Mouse (Mus musculus) myocyte (in vitro differentiated cells): Measurements from ENCODE around the gene Anks3. TPM values are rescaled to one million over a fixed set of nuclear protein-coding genes. Genes with fewer than 3 reads are reported as not detected.

Source experiments
- H3K27me3 ChIP-seq: one replicate; pipeline ENCODE4 v1.6.1; 2011; ENCODE audit not compliant: control insufficient read depth, insufficient read depth, insufficient read length
- H3K36me3 ChIP-seq: one replicate; pipeline ENCODE4 v1.6.1; 2011; ENCODE audit not compliant: control insufficient read depth, insufficient read depth
- H3K4me2 ChIP-seq: one replicate; pipeline ENCODE4 v1.6.1; 2011; ENCODE audit warnings: low read depth, control low read depth
- H3K4me3 ChIP-seq: one replicate; pipeline ENCODE4 v1.5.1; 2011; ENCODE audit warnings: mild to moderate bottlenecking, control low read depth, moderate library complexity
- H3K79me2 ChIP-seq: one replicate; pipeline ENCODE4 v1.6.1; 2011; ENCODE audit not compliant: control insufficient read depth, insufficient read depth
- H3ac ChIP-seq: one replicate; pipeline ENCODE4 v1.6.1; 2011; ENCODE audit not compliant: control insufficient read depth, insufficient read length
- CEBPB ChIP-seq: IDR thresholded peaks from 2 replicates; pipeline ENCODE4 v1.6.1; 2011; ENCODE audit warnings: mild to moderate bottlenecking, moderate library complexity; ENCODE audit not compliant: poor library complexity, insufficient read depth, severe bottlenecking
- E2F4 ChIP-seq: IDR thresholded peaks from one replicate; pipeline ENCODE4 v1.6.1; 2011; ENCODE audit warnings: mild to moderate bottlenecking, control low read depth, moderate library complexity; ENCODE audit not compliant: insufficient read depth
- MAX ChIP-seq: IDR thresholded peaks from one replicate; pipeline ENCODE4 v1.6.1; 2011; ENCODE audit warnings: low read depth, mild to moderate bottlenecking, control low read depth
- MYOD1 ChIP-seq, 3 experiments: IDR thresholded peaks; one replicate each; pipeline ENCODE4 v1.6.1; 2011; ENCODE audit warnings: control low read depth in 2 of 3, low read depth in 2 of 3, mild to moderate bottlenecking in 2 of 3, moderate library complexity in 1 of 3; ENCODE audit not compliant: insufficient read length in 2 of 3, control insufficient read depth in 1 of 3
- MYOG ChIP-seq, 3 experiments: IDR thresholded peaks; one replicate each; pipeline ENCODE4 v1.6.1; 2011; ENCODE audit warnings: control low read depth in 2 of 3, low read depth in 2 of 3, mild to moderate bottlenecking in 2 of 3; ENCODE audit not compliant: insufficient read length in 2 of 3, control insufficient read depth in 1 of 3, insufficient read depth in 1 of 3
- POLR2A ChIP-seq: IDR thresholded peaks from one replicate; pipeline ENCODE4 v1.6.1; 2011; ENCODE audit warnings: low read depth, mild to moderate bottlenecking, control low read depth, moderate library complexity; ENCODE audit not compliant: insufficient read length
- POLR2AphosphoS2 ChIP-seq: IDR thresholded peaks from one replicate; pipeline ENCODE4 v1.6.1; 2011; ENCODE audit warnings: low read depth, control low read depth; ENCODE audit not compliant: insufficient read length
- REST ChIP-seq: IDR thresholded peaks from one replicate; pipeline ENCODE4 v1.6.1; 2011; ENCODE audit warnings: mild to moderate bottlenecking, control low read depth, moderate library complexity; ENCODE audit not compliant: insufficient read depth, insufficient read length
- SRF ChIP-seq: IDR thresholded peaks from one replicate; pipeline ENCODE4 v1.6.1; 2011; ENCODE audit warnings: low read depth; ENCODE audit not compliant: control insufficient read depth, insufficient read length
- TCF12 ChIP-seq: IDR thresholded peaks from one replicate; pipeline ENCODE4 v1.6.1; 2011; ENCODE audit warnings: mild to moderate bottlenecking, control low read depth; ENCODE audit not compliant: poor library complexity, insufficient read depth, severe bottlenecking
- TCF3 ChIP-seq: IDR thresholded peaks from one replicate; pipeline ENCODE4 v1.6.1; 2011; ENCODE audit warnings: low read depth, control low read depth; ENCODE audit not compliant: insufficient read length
- USF1 ChIP-seq: IDR thresholded peaks from one replicate; pipeline ENCODE4 v1.6.1; 2011; ENCODE audit warnings: low read depth, mild to moderate bottlenecking, control low read depth, moderate library complexity
- polyA plus RNA-seq: library from polyadenylated mRNA; unstranded; fragments of >200 nt; fragmentation: generic; extraction: Trizol; gene quantifications from one replicate; pipeline ENCODE4 v1.2.1, GENCODE M21; 2012; ENCODE audit warnings: missing spikeins

Anks3 gene
- polyA plus RNA-seq, 1 experiment: 25.2 TPM

DNA sequence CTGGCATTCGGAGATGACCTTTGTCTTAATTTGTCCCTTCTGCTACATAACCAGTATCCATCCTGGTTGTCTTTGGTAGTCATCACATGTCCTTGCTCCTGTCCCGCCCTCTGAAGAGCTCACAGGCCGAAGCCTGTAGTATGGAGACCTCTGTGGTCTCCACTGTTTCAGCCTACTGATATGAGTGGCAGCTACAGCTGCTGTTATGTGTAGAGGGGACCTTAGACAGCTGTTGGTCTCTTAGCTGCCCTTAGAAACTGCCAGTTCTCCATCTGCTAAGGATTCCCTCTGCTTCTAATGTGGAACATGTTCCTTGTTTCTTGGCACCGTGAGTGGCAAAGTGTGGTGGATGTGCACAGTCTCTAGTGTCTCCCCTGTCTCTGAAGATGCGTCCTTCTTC, 40.0 kb downstream of the Anks3 start:
- no peaks in the 10 kb centered on the region for H3K27me3 ChIP-seq
- H3K79me2 ChIP-seq: no peaks in the 10 kb centered on the region
- H3K4me3 ChIP-seq: no peak overlapping the region
- H3K36me3 ChIP-seq: peaks cover 13% of the 10 kb centered on the region
- no peak overlapping the region for H3K4me2 ChIP-seq
- TF ChIP-seq E2F4 (no peak), REST (no peak), TCF12 (peak; percentile 34), POLR2AphosphoS2 (no peak), POLR2A (no peak), MYOD1 (IDR thresholded peaks at IDR 0.05; ENCODE audit: control insufficient read depth in 1 of 3, insufficient read length in 2 of 3, low read depth in 2 of 3) (peak; percentile 95 to 98 (median 97)), MYOG (IDR thresholded peaks at IDR 0.05; ENCODE audit: control insufficient read depth in 1 of 3, insufficient read depth in 1 of 3, insufficient read length in 2 of 3, low read depth in 2 of 3) (peak in 2 of 3 experiments; percentile 65 to 91), CEBPB (no peak), SRF (no peak), TCF3 (peak; percentile 62), MAX (no peak), USF1 (no peak)
- H3ac ChIP-seq: no peak overlapping the region

DNA sequence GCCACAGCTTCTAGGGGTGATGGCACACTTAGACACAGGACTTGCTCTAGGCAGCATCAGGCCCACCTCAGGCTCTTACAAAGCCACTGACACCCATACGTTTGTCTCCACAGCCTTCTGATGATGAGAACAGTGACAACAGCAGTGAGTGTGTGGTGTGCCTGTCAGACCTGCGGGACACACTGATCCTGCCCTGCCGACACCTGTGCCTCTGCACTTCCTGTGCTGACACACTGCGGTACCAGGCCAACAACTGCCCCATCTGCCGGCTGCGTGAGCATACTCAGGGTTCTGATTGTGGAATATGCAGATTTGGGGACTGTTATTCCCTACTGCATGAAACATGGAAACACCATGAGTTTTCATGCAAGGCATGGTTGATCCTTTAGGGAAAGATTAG, 41.5 kb downstream of the Anks3 start:
- H3ac ChIP-seq: no peak overlapping the region
- no peak overlapping the region for H3K4me2 ChIP-seq
- peaks cover 15% of the 10 kb centered on the region for H3K36me3 ChIP-seq
- TF ChIP-seq MYOD1 (IDR thresholded peaks at IDR 0.05; ENCODE audit: control insufficient read depth in 1 of 3, insufficient read length in 2 of 3, low read depth in 2 of 3): no peak
- TF ChIP-seq TCF3: no peak
- no peak for TF ChIP-seq POLR2AphosphoS2
- TF ChIP-seq SRF: no peak
- no peak for TF ChIP-seq CEBPB
- no peak for TF ChIP-seq REST
- TF ChIP-seq MYOG (IDR thresholded peaks at IDR 0.05; ENCODE audit: control insufficient read depth in 1 of 3, insufficient read depth in 1 of 3, insufficient read length in 2 of 3, low read depth in 2 of 3): no peak
- TF ChIP-seq E2F4: no peak
- no peak overlapping the region for H3K4me3 ChIP-seq
- no peaks in the 10 kb centered on the region for H3K27me3 ChIP-seq
- H3K79me2 ChIP-seq: no peaks in the 10 kb centered on the region

DNA sequence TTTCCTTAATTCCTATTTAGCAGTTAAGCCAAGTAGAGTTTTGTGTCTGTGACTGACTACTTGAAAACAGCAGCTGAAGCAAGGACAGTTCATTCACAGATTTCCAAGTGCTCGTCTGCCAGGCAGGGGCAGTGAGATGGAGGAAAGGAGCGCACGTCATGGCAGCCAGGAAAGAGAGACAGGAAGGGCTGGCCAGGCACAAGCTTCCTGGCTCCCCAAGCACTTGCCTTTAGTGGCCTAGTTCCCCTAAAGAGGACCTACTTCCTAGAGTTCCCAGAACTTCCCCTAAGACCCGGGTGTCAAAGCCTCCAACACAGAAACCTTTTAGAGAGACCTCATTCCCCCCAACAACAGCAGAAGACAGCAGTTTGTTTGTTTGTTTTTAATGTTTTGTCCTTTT, 43.4 kb downstream of the Anks3 start:
- Histone ChIP-seq H3K36me3 (peaks cover 15% of the 10 kb centered on the region), H3K79me2 (no peaks in the 10 kb centered on the region), H3K27me3 (no peaks in the 10 kb centered on the region), H3K4me3 (no peak overlapping the region), H3ac (no peak overlapping the region), H3K4me2 (no peak overlapping the region)
- no peak for TF ChIP-seq TCF12
- TF ChIP-seq REST: no peak
- TF ChIP-seq POLR2A: no peak
- TF ChIP-seq MYOG (IDR thresholded peaks at IDR 0.05; ENCODE audit: control insufficient read depth in 1 of 3, insufficient read depth in 1 of 3, insufficient read length in 2 of 3, low read depth in 2 of 3): no peak
- no peak for TF ChIP-seq E2F4
- no peak for TF ChIP-seq MAX
- no peak for TF ChIP-seq CEBPB
- TF ChIP-seq SRF: no peak
- TF ChIP-seq MYOD1 (IDR thresholded peaks at IDR 0.05; ENCODE audit: control insufficient read depth in 1 of 3, insufficient read length in 2 of 3, low read depth in 2 of 3): no peak
- no peak for TF ChIP-seq POLR2AphosphoS2
- no peak for TF ChIP-seq USF1
- TF ChIP-seq TCF3: no peak

DNA sequence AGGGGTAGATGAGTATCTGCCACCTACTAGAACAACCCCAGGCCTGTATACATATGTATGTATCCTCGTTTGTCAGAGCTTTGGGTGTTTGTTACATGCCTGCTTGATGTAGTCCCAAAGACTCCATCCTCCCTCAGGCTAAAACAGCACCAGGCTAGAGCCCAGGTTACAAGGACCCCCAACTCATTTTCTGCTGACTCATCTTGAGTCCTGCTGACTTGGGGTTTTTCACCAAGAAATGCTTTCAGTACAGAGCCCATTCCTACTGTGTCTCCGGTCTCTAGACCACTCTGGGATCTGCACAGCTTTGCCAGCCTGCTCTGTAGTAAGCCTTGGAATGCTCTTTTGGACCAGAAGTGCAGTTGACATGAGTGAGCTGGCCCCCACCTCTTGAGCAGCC, 47.4 kb downstream of the Anks3 start:
- TF ChIP-seq MAX: no peak
- no peak for TF ChIP-seq TCF3
- TF ChIP-seq POLR2A: no peak
- no peak for TF ChIP-seq TCF12
- TF ChIP-seq SRF: no peak
- no peak for TF ChIP-seq E2F4
- H3K4me2 ChIP-seq: no peak overlapping the region
- H3ac ChIP-seq: no peak overlapping the region
- H3K79me2 ChIP-seq: no peaks in the 10 kb centered on the region
- H3K4me3 ChIP-seq: no peak overlapping the region
- no peaks in the 10 kb centered on the region for H3K27me3 ChIP-seq
- H3K36me3 ChIP-seq: peaks cover 9% of the 10 kb centered on the region

DNA sequence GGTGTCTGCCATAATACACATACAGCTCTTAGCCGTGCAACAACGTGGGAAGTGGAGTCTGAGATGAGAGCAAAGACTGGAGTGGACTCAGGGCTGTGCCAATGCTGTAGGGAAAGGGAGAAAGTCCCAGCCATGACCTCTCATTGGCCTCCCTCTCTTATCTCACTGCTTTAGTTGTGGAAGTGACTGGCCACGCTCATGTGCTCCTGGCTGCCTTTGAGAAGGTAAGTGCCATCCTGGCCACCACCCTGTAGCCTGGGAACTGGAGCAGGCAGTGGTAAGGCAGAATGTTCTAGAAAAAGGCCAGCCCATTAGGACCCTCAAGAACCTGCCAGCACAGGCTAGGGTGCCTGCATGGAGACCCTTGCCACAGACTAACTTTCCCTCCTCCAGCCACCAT, 48.1 kb downstream of the Anks3 start:
- no peak overlapping the region for H3ac ChIP-seq
- no peak overlapping the region for H3K4me2 ChIP-seq
- no peaks in the 10 kb centered on the region for H3K79me2 ChIP-seq
- H3K36me3 ChIP-seq: peaks cover 9% of the 10 kb centered on the region
- no peaks in the 10 kb centered on the region for H3K27me3 ChIP-seq
- TF ChIP-seq MYOD1 (IDR thresholded peaks at IDR 0.05; ENCODE audit: control insufficient read depth in 1 of 3, insufficient read length in 2 of 3, low read depth in 2 of 3) (no peak), E2F4 (no peak)
- no peak overlapping the region for H3K4me3 ChIP-seq
